Mouse (Mus musculus) heart, embryonic 16.5 days (tissue): Measurements from ENCODE around the gene Tbc1d17. TPM values are rescaled to one million over a fixed set of nuclear protein-coding genes. Genes with fewer than 3 reads are reported as not detected.

Experiments used
- ATAC-seq: fragments of 200-750 bp; cut with Nextera tagmentation; replicated peaks from 2 replicates; pipeline ENCODE4 v1.8.0; 2017; ENCODE audit warnings: moderate number of reproducible peaks; ENCODE audit not compliant: insufficient read depth, low FRiP score; ENCODE audit errors: extremely low read depth
- H3K27ac ChIP-seq: fragments of 300-500 bp; sonication (generic); 2 replicates; pipeline ENCODE4 v1.5.1; 2014; ENCODE audit warnings: mild to moderate bottlenecking, low read length, control low read depth, moderate library complexity
- H3K27me3 ChIP-seq: fragments of 300-500 bp; sonication (generic); 2 replicates; pipeline ENCODE4 v1.6.1; 2014; ENCODE audit warnings: low read length, mixed read lengths; ENCODE audit not compliant: control insufficient read depth, insufficient read depth
- H3K36me3 ChIP-seq: fragments of 300-500 bp; sonication (generic); 2 replicates; pipeline ENCODE4 v1.6.1; 2014; ENCODE audit not compliant: control insufficient read depth, insufficient read depth
- H3K4me1 ChIP-seq: fragments of 300-500 bp; sonication (generic); 2 replicates; pipeline ENCODE4 v1.6.1; 2014; ENCODE audit warnings: low read length, mixed read lengths; ENCODE audit not compliant: control insufficient read depth, insufficient read depth
- H3K4me2 ChIP-seq: fragments of 300-500 bp; sonication (generic); 2 replicates; pipeline ENCODE4 v1.6.1; 2014; ENCODE audit warnings: low read depth, mild to moderate bottlenecking, control low read depth, low read length
- H3K4me3 ChIP-seq: fragments of 300-500 bp; sonication (generic); 2 replicates; pipeline ENCODE4 v1.5.1; 2014; ENCODE audit warnings: mild to moderate bottlenecking, control low read depth, low read length
- H3K9ac ChIP-seq: fragments of 300-500 bp; sonication (generic); 2 replicates; pipeline ENCODE4 v1.6.1; 2014; ENCODE audit warnings: low read length, control low read depth
- H3K9me3 ChIP-seq: fragments of 300-500 bp; sonication (generic); replicated peaks from 2 replicates; pipeline ENCODE4 v1.6.1; 2016; ENCODE audit warnings: low read length; ENCODE audit not compliant: control insufficient read depth
- WGBS: fragments of 180-500 bp; shearing (Covaris S2); extraction: QIAGEN DNeasy Blood & Tissue Kit; methylation state at CpG from one replicate; pipeline ENCODE4 v1.1.7; 2014; 5-methylcytosine and 5-hydroxymethylcytosine counted together
- polyA plus RNA-seq: library from polyadenylated mRNA; unstranded; fragments of >200 nt; fragmentation: Nextera tagmentation; extraction: Ambion mirVana; gene quantifications from 2 replicates; pipeline ENCODE4 v1.2.1, GENCODE M21; 2015

Gene Tbc1d17
- polyA plus RNA-seq, 1 experiment from 2014 or later = 60.5 TPM

DNA sequence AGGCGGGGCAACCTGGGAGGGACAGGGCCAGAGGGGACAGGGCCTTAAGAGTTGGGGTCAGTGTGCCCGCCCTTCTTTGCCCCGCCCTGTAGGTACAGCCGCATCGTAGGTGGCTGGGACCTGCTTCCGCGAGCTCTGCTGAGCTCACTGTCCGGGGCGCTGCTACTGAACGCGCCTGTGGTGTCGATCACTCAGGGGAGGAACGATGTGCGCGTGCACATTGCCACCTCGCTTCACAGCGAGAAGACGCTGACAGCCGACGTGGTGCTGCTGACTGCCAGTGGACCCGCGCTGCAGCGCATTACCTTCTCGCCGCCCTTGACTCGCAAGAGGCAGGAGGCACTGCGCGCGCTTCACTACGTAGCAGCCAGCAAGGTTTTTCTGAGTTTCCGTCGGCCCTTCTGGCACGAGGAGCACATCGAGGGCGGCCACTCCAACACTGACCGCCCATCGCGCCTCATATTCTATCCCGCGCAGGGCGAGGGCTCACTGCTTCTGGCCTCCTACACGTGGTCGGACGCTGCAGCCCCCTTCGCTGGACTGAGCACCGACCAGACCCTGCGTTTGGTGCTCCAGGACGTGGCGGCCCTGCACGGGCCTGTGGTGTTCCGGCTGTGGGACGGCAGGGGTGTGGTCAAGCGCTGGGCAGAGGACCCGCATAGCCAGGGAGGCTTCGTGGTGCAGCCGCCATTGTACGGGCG lies 9.2 kb downstream of the Tbc1d17 start:
- peak; percentile 46 for ATAC-seq
- Histone ChIP-seq H3K9ac (peak overlapping the region; percentile 69), H3K9me3 (no peaks in the 10 kb centered on the region), H3K4me2 (peak overlapping the region; percentile 75), H3K4me3 (peak overlapping the region; percentile 44), H3K4me1 (peaks cover 13% of the 10 kb centered on the region), H3K27ac (no peak overlapping the region), H3K27me3 (peaks cover 10% of the 10 kb centered on the region; the same call in 1 of the 2 replicates), H3K36me3 (peaks cover 30% of the 10 kb centered on the region)
- 1% methylated on average over 58 of the region's 58 CpGs for WGBS

DNA sequence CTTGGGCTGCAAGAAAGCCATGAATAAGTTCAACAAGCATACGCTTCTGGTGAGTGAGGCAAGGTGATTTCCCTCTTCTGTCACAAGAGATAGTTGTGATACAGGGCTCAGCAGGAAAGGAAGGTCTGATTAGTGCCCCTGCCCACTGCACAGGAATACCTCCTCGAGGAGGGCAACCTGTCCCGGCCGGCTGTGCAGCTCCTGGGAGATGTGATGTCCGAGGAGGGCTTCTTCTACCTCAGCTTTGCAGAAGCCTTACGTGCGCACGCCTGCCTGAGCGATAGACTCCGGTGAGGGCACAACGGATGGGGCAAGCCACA lies 9.7 kb downstream of the Tbc1d17 start:
- 28% methylated on average over 11 of the region's 11 CpGs for WGBS
- Histone ChIP-seq H3K9ac (peak overlapping the region; percentile 69), H3K27ac (no peak overlapping the region), H3K9me3 (no peaks in the 10 kb centered on the region), H3K4me2 (peak overlapping the region; percentile 75), H3K4me3 (peak overlapping the region; percentile 44), H3K27me3 (peaks cover 10% of the 10 kb centered on the region; the same call in 1 of the 2 replicates), H3K36me3 (peaks cover 25% of the 10 kb centered on the region), H3K4me1 (peaks cover 13% of the 10 kb centered on the region)
- ATAC-seq = no peak

DNA sequence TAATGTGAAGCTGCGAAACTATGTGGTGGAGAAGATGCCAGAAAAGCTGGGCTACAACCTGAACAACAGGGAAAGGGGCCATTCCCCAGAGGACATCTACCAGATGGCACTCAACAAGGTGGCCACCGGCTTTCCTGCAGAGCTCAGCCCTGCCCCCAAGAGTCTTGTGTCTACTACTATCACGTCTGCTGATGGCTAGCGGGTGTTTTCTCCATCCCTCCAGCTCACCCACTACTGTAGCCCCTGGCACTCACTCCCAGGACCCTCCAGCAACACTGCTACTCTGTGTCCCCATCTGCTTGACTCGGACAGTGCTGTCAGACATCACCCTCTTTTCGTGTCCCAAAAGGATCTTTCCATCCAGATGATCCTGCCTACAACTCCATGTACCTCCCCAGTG lies 10.8 kb downstream of the Tbc1d17 start:
- no peak overlapping the region for H3K4me2 ChIP-seq
- ATAC-seq = no peak
- no peak overlapping the region for H3K27ac ChIP-seq
- no peaks in the 10 kb centered on the region for H3K9me3 ChIP-seq
- 77% methylated on average over 6 of the region's 6 CpGs for WGBS
- peaks cover 13% of the 10 kb centered on the region for H3K4me1 ChIP-seq
- no peak overlapping the region for H3K4me3 ChIP-seq
- peaks cover 18% of the 10 kb centered on the region; the same call in 1 of the 2 replicates for H3K36me3 ChIP-seq
- H3K27me3 ChIP-seq = peaks cover 10% of the 10 kb centered on the region; the same call in 1 of the 2 replicates
- H3K9ac ChIP-seq = no peak overlapping the region

DNA sequence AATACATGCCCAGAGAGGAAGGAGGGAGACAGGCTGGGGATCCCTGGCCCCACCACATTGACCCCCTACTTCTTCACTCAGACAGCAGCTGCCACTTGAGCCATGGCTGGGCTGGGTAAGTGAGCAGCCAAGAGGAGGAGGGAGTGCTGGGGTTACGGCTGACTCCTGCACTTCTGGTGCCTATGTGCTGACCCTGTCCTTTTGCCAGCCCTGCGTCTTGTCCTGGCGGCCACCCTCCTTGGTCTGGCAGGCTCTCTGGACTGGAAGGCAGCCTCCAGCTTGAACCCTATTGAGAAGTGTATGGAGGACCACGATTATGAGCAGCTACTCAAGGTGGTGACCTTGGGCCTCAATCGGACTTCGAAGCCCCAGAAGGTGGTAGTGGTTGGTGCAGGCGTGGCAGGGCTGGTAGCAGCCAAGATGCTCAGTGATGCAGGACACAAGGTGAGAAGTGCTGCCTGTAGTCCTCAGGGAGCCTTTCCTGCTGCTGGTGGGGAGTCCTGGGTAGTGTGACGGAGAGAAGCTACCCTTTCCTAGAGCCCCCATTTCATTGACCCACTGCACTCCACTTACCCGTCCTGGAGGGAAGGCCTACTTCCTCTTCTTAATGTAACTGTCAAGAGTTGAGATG lies 12.3 kb downstream of the Tbc1d17 start:
- Histone ChIP-seq H3K27me3 (peaks cover 10% of the 10 kb centered on the region; the same call in 1 of the 2 replicates), H3K27ac (no peak overlapping the region), H3K4me2 (no peak overlapping the region), H3K9me3 (no peaks in the 10 kb centered on the region), H3K4me3 (no peak overlapping the region), H3K4me1 (peaks cover 13% of the 10 kb centered on the region), H3K9ac (no peak overlapping the region), H3K36me3 (peaks cover 15% of the 10 kb centered on the region)
- ATAC-seq = no peak
- WGBS = 82% methylated on average over 9 of the region's 9 CpGs

DNA sequence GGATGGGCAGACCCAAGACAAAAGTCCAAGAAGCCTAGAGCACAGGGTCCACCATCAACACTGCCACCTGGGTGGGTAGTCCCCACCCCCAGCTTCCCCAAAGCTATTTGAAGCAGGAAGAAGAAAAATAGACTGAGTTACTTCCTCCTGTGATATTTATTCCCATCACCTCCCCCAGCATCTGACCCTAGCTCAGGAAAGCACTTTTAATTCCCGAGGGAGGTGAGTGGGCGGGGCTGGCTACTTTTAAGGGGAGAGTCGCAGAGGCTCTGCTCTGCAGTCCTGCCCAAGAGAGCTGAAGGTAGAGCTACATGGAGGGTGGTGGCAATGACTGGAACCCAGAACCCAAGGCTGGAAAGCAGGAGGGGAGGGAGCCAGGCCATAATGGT lies 12.9 kb downstream of the Tbc1d17 start:
- no peak for ATAC-seq
- Histone ChIP-seq H3K36me3 (peaks cover 16% of the 10 kb centered on the region), H3K9me3 (no peaks in the 10 kb centered on the region), H3K4me1 (peaks cover 13% of the 10 kb centered on the region), H3K27me3 (peaks cover 10% of the 10 kb centered on the region; the same call in 1 of the 2 replicates), H3K27ac (no peak overlapping the region), H3K4me2 (no peak overlapping the region), H3K9ac (no peak overlapping the region), H3K4me3 (no peak overlapping the region)
- WGBS = 47% methylated on average over 3 of the region's 3 CpGs

DNA sequence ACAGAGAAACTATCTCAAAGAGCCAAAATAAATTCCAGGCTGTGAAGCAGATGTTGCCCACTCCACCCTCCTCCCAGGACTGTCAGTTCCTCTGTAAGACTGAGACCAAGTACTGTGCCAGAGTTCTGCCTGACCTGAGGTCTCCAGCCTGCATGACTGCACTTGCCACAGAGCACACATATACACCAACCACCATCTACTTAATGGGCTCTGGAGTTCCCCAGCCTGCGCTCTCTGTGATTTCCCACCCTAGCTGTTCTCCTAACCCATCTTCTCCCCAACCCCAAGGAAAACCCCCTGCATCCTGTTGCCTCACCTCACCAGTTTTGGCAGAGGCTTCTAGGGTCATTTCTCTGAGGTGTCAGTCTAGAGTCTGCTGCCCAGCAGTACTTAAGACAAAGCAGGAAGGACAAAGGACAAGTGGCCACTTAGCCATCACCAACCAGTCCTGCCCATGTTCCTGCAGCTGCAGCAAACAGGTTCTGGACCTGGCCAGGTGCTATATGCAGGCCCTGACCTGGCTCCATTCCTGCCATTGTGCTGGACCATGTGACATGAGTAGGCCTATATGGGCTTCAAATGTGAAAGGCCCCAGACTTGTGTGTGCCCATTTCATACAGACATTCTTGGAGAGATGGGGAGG lies 13.4 kb downstream of the Tbc1d17 start:
- H3K9me3 ChIP-seq = no peaks in the 10 kb centered on the region
- H3K4me3 ChIP-seq = no peak overlapping the region
- peaks cover 5% of the 10 kb centered on the region; the same call in 1 of the 2 replicates for H3K27me3 ChIP-seq
- no peak overlapping the region for H3K4me2 ChIP-seq
- 83% methylated on average over 1 of the region's 1 CpGs for WGBS
- no peak for ATAC-seq
- H3K4me1 ChIP-seq = peaks cover 13% of the 10 kb centered on the region
- H3K9ac ChIP-seq = no peak overlapping the region
- peaks cover 17% of the 10 kb centered on the region for H3K36me3 ChIP-seq
- H3K27ac ChIP-seq = no peak overlapping the region

DNA sequence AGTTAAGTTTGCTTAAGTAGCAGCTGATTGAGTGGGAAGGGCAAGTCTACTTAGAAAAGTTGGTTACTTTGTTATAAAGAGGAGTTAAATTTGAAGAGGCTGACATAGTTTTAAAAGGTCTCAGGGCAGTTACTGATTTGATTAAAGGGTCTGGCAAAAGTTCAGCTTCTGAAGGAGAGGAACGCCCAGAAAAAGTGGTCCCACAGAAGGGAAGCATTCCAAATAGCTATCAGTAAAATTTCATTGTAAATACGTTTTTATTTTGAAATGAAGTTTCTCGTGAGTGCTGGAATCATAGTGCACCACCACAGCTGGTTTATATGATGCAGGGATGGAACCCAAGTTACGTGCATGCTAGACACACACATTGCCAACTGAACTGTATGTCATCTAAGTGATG lies 16.1 kb downstream of the Tbc1d17 start:
- no peak overlapping the region for H3K4me2 ChIP-seq
- no peak overlapping the region for H3K27ac ChIP-seq
- H3K27me3 ChIP-seq = no peaks in the 10 kb centered on the region
- no peaks in the 10 kb centered on the region for H3K9me3 ChIP-seq
- no peak for ATAC-seq
- H3K4me3 ChIP-seq = no peak overlapping the region
- H3K36me3 ChIP-seq = peaks cover 34% of the 10 kb centered on the region
- H3K9ac ChIP-seq = no peak overlapping the region
- 53% methylated on average over 4 of the region's 4 CpGs for WGBS
- H3K4me1 ChIP-seq = no peaks in the 10 kb centered on the region

DNA sequence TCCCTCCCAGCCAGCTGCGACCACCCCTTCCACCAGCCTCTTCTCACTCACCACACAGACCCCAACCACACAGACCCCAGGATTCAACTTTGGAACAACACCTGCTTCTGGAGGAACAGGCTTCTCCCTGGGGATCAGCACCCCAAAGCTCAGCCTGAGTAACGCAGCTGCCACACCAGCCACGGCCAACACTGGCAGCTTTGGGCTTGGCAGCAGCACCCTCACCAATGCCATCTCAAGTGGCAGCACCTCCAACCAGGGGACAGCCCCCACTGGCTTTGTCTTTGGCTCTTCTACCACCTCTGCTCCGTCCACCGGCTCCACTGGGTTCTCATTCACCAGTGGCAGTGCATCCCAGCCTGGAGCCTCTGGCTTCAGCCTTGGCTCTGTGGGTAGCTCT lies 20.2 kb downstream of the Tbc1d17 start:
- Histone ChIP-seq H3K27me3 (no peaks in the 10 kb centered on the region), H3K36me3 (peaks cover 34% of the 10 kb centered on the region), H3K4me3 (no peak overlapping the region), H3K9ac (no peak overlapping the region), H3K4me2 (no peak overlapping the region), H3K27ac (no peak overlapping the region), H3K4me1 (peaks cover 14% of the 10 kb centered on the region), H3K9me3 (no peaks in the 10 kb centered on the region)
- ATAC-seq = no peak
- 89% methylated on average over 5 of the region's 5 CpGs for WGBS

DNA sequence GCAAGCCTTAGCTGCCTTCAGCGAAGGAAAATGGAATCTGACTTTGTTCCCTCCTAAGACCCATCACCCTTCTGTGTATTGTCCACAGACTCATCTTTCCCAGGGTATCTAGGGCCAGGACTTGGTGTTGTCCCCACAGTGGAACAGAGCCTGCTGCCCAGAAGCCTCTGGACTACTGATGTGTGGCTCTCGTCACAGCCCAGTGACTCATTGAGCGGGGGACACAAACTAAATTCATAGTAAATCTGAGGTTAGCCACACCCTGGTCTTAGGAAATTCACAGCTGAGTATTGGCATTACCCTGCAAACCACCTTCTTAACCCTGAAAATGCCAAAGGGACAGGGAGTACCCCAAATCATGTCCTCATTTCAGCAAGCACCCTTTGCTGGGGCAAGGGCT lies 22.1 kb downstream of the Tbc1d17 start:
- Histone ChIP-seq H3K4me1 (peaks cover 25% of the 10 kb centered on the region), H3K9me3 (no peaks in the 10 kb centered on the region), H3K27ac (no peak overlapping the region), H3K9ac (no peak overlapping the region), H3K4me3 (no peak overlapping the region), H3K4me2 (no peak overlapping the region), H3K27me3 (no peaks in the 10 kb centered on the region), H3K36me3 (peaks cover 32% of the 10 kb centered on the region)
- ATAC-seq = no peak
- WGBS = 74% methylated on average over 3 of the region's 3 CpGs
